Mouse (Mus musculus) embryo, embryonic 11.5 days (tissue): ENCODE results near the gene Ankrd33b.

Source experiments
- DNase-seq: peaks from one replicate; pipeline ENCODE4 v3.0.0-alpha.2; 2012; ENCODE audit warnings: low read depth, low spot score

Gene Ankrd33b

GRCm38 (mm10) chr15:31367481-31368200 lies at the start of gene Ankrd33b:
Gene Ankrd33b (minus strand): TSS chr15:31367726.
- DNase-seq, result no peak

- no peak for DNase-seq
Measured at GRCm38 (mm10) chr15:31415181-31415580, 47.7 kb upstream of the Ankrd33b start.

GRCm38 (mm10) chr15:31414179-31414898 lies 46.8 kb upstream of the Ankrd33b start:
- DNase-seq, result no peak

- no peak for DNase-seq
Measured at GRCm38 (mm10) chr15:31413662-31414061, 46.1 kb upstream of the Ankrd33b start.

- no peak for DNase-seq
Measured at GRCm38 (mm10) chr15:31412933-31413332, 45.4 kb upstream of the Ankrd33b start.

- no peak for DNase-seq
Measured at GRCm38 (mm10) chr15:31412436-31412835, 44.9 kb upstream of the Ankrd33b start.

- no peak for DNase-seq
Measured at GRCm38 (mm10) chr15:31407490-31407889, 40.0 kb upstream of the Ankrd33b start.

GRCm38 (mm10) chr15:31406881-31407280 lies 39.4 kb upstream of the Ankrd33b start:
- no peak for DNase-seq

GRCm38 (mm10) chr15:31404346-31404745 lies 36.8 kb upstream of the Ankrd33b start:
- no peak for DNase-seq

- no peak for DNase-seq
Measured at GRCm38 (mm10) chr15:31402200-31402892, 34.8 kb upstream of the Ankrd33b start.

GRCm38 (mm10) chr15:31400974-31401373 lies 33.4 kb upstream of the Ankrd33b start:
- no peak for DNase-seq

- DNase-seq, result no peak
Measured at GRCm38 (mm10) chr15:31398769-31399168, 31.2 kb upstream of the Ankrd33b start.

- DNase-seq, result no peak
Measured at GRCm38 (mm10) chr15:31397379-31397778, 29.9 kb upstream of the Ankrd33b start.

- no peak for DNase-seq
Measured at GRCm38 (mm10) chr15:31396755-31397154, 29.2 kb upstream of the Ankrd33b start.

GRCm38 (mm10) chr15:31395986-31396385 lies 28.5 kb upstream of the Ankrd33b start:
- DNase-seq, result no peak

- no peak for DNase-seq
Measured at GRCm38 (mm10) chr15:31393402-31393801, 25.9 kb upstream of the Ankrd33b start.

GRCm38 (mm10) chr15:31392705-31393104 lies 25.2 kb upstream of the Ankrd33b start:
- no peak for DNase-seq

- DNase-seq, result no peak
Measured at GRCm38 (mm10) chr15:31392135-31392534, 24.6 kb upstream of the Ankrd33b start.

GRCm38 (mm10) chr15:31381936-31382468 lies 14.5 kb upstream of the Ankrd33b start:
- DNase-seq, result no peak

- no peak for DNase-seq
Measured at GRCm38 (mm10) chr15:31379471-31379870, 11.9 kb upstream of the Ankrd33b start.

GRCm38 (mm10) chr15:31375212-31375611 lies 7.7 kb upstream of the Ankrd33b start:
- no peak for DNase-seq

- no peak for DNase-seq
Measured at GRCm38 (mm10) chr15:31369125-31369612, 1.6 kb upstream of the Ankrd33b start.
